Mouse (Mus musculus) small intestine, adult 2 months (tissue): ENCODE measurements at regions not wholly inside any gene's neighbourhood (a gene's known extent, or its start where the extent isn't known, plus 50 kb on each side); places are given as distances from the start of the nearest gene placed in this dataset.

Experiments used
- CTCF ChIP-seq: fragments of 200-500 bp; IDR thresholded peaks from 2 replicates; pipeline ENCODE4 v1.5.1; 2012; ENCODE audit warnings: low read depth, mild to moderate bottlenecking, control low read depth, inconsistent platforms, low read length, moderate library complexity, mixed read lengths; ENCODE audit not compliant: insufficient replicate concordance, insufficient read length; ENCODE audit errors: extremely low read depth
- POLR2A ChIP-seq: fragments of 200-500 bp; IDR thresholded peaks from 2 replicates; pipeline ENCODE4 v1.6.1; 2012; ENCODE audit warnings: low read depth, mild to moderate bottlenecking, control low read depth, inconsistent platforms, low read length, moderate library complexity

- TF ChIP-seq CTCF (no peak), POLR2A (no peak)
Observed at GRCm38 (mm10) chr17:48817551-48817950, 114.6 kb upstream of the Lrfn2 start.
